Mouse (Mus musculus) MEL (cell line): ENCODE measurements at regions not wholly inside any gene's neighbourhood (a gene's known extent, or its start where the extent isn't known, plus 50 kb on each side); places are given as distances from the start of the nearest gene placed in this dataset.

Source experiments
- CHD1 ChIP-seq: IDR thresholded peaks from 2 replicates; pipeline ENCODE4 v1.6.1; 2012; ENCODE audit warnings: low read depth, mild to moderate bottlenecking, inconsistent platforms, low read length, improper control_type of control experiment
- CHD2 ChIP-seq: IDR thresholded peaks from 2 replicates; pipeline ENCODE4 v1.6.1; 2011; ENCODE audit warnings: low read length, improper control_type of control experiment
- CTCF ChIP-seq, 3 experiments: IDR thresholded peaks in 2 of 3; conservative IDR thresholded peaks in 1 of 3; 2 replicates each; pipeline ENCODE4 v1.5.1; 2011 to 2012; ENCODE audit warnings: low read length in 3 of 3, low read depth in 2 of 3, mild to moderate bottlenecking in 2 of 3, improper control_type of control experiment in 1 of 3, inconsistent platforms in 1 of 3, mixed read lengths in 1 of 3, moderate library complexity in 1 of 3; ENCODE audit not compliant: control insufficient read depth in 1 of 3, insufficient read depth in 1 of 3, poor library complexity in 1 of 3, severe bottlenecking in 1 of 3
- MAFK ChIP-seq: IDR thresholded peaks from 2 replicates; pipeline ENCODE4 v1.6.1; 2011; ENCODE audit warnings: low read depth, mild to moderate bottlenecking, low read length, improper control_type of control experiment, borderline replicate concordance
- POLR2A ChIP-seq, 2 experiments: IDR thresholded peaks; 2 replicates each; pipeline ENCODE4 v1.6.1; 2011 to 2012; ENCODE audit warnings: low read length in 2 of 2, mild to moderate bottlenecking in 2 of 2, control low read depth in 1 of 2, improper control_type of control experiment in 1 of 2, low read depth in 1 of 2, moderate library complexity in 1 of 2; ENCODE audit not compliant: control insufficient read depth in 1 of 2, insufficient read depth in 1 of 2, poor library complexity in 1 of 2
- POLR2AphosphoS2 ChIP-seq: IDR thresholded peaks from 2 replicates; pipeline ENCODE4 v1.6.1; 2011; ENCODE audit warnings: low read length, improper control_type of control experiment
- RCOR1 ChIP-seq: IDR thresholded peaks from 2 replicates; pipeline ENCODE4 v1.6.1; 2012; ENCODE audit warnings: low read depth, mild to moderate bottlenecking, inconsistent platforms, low read length, improper control_type of control experiment
- TAL1 ChIP-seq: IDR thresholded peaks from 2 replicates; pipeline ENCODE4 v1.6.1; 2012; ENCODE audit warnings: mild to moderate bottlenecking, inconsistent platforms, low read length, moderate library complexity, mixed read lengths
- ZC3H11A ChIP-seq: IDR thresholded peaks from 2 replicates; pipeline ENCODE4 v1.6.1; 2012; ENCODE audit warnings: low read depth, mild to moderate bottlenecking, inconsistent platforms, low read length, improper control_type of control experiment
- ZMIZ1 ChIP-seq: IDR thresholded peaks from 2 replicates; pipeline ENCODE4 v1.6.1; 2012; ENCODE audit warnings: low read depth, mild to moderate bottlenecking, inconsistent platforms, low read length, improper control_type of control experiment, moderate library complexity

DNA sequence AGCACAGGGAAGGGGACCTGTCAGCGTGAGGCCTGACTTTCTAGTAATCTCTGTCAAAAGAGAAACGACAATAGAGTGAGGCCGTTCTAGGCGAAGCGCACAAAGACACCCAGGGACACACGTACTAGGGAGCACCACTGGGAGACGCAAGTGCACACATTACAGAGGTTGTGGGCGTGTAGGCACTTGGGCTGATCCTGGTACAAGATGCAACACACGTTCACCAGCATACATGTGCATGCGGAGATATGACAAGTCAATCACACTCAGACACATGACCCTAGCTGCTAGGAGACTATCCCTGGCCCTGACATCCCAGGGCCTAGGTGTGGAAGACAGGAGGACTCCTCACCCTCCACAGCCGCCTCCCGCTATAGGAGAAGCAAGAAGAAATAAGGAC is 327.4 kb upstream of the Dio3 start:
- TF ChIP-seq POLR2A (IDR thresholded peaks at IDR 0.05; ENCODE audit: control insufficient read depth in 1 of 2, insufficient read depth in 1 of 2, low read depth in 1 of 2, low read length in 2 of 2, poor library complexity in 1 of 2): no peak
- TF ChIP-seq CHD1: no peak
- TF ChIP-seq TAL1: no peak
- no peak for TF ChIP-seq CHD2
- no peak for TF ChIP-seq ZC3H11A
- TF ChIP-seq CTCF (IDR thresholded peaks at IDR 0.05 in 2 of 3, conservative IDR thresholded peaks at IDR 0.05 in 1 of 3; ENCODE audit: control insufficient read depth in 1 of 3, insufficient read depth in 1 of 3, low read depth in 2 of 3, low read length in 3 of 3, poor library complexity in 1 of 3, severe bottlenecking in 1 of 3): no peak
- no peak for TF ChIP-seq ZMIZ1
- TF ChIP-seq POLR2AphosphoS2: no peak
- TF ChIP-seq RCOR1: no peak
- no peak for TF ChIP-seq MAFK
